Mouse (Mus musculus) R1 (cell line): ENCODE measurements around the gene Celf5.

Experiments
- DNase-seq: peaks from one replicate; pipeline ENCODE4 v3.0.0-alpha.2; 2018; ENCODE audit warnings: low read depth, low spot score

Celf5 gene

DNA sequence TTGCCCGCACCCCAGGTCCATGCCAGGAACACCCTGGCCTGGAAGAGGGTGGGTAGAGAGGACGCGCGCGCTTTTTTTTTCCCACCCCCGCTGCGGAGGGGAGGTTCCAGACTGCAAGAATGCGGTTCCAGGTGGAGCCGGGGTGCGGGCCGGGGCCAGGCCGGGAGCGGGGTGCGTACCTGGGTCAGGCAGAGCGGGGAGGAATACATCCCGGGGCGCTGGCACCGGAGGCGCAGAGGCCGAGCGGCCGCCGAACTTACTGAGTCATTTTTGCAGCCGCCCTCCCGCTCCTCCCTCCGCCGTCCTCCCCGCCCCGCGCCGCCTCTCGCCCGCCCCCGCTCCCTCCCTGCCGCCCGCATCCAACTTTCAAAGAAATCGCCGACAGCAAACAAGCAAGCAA is 55.6 kb downstream of the Celf5 start:
- no peak for DNase-seq

GRCm38 (mm10) chr10:81426081-81426671 is 56.3 kb downstream of the Celf5 start:
- no peak for DNase-seq

- DNase-seq: no peak
Measured at GRCm38 (mm10) chr10:81425236-81425850, 57.2 kb downstream of the Celf5 start.

- DNase-seq: no peak
Measured at GRCm38 (mm10) chr10:81424246-81425051, 58.1 kb downstream of the Celf5 start.

GRCm38 (mm10) chr10:81423476-81424245 is 58.8 kb downstream of the Celf5 start:
- DNase-seq: no peak

- DNase-seq: no peak
Measured at GRCm38 (mm10) chr10:81422661-81423217, 59.8 kb downstream of the Celf5 start.

DNA sequence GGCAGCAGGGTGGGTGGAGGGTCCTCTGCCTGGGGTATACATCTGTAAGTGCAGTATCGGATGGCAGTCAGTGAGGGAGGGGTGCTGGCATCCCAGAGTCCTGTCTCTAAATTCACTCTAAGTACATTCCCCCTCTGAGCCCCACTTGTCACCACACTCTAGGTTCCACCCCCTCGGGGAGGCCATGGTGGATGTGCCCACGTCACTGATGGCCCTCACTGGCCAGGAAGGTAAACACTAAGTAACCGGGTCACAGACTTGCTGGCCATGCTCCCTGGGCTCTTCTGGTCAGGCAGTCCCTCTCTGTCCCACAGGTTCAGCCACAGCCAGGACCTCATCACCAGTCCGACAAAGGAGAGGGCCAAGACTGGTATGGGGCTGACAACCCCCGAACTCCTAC is 60.3 kb downstream of the Celf5 start:
- no peak for DNase-seq

DNA sequence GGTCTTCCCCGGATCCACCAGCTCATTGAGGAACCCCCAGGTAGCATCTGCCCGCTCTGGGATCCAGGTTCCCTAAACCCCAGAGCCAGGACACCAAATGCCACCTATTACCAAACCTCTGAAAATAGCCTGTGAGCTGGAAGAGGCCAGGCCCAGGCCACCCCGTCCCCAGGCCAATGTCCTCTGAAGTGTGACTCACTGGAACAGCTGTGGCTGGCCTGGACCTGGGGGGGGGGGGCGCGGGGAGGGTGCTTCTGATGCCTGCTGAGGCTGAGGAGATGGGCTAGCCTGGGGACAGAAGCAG is 60.8 kb downstream of the Celf5 start:
- DNase-seq: no peak

GRCm38 (mm10) chr10:81421041-81421796 is 61.3 kb downstream of the Celf5 start:
- no peak for DNase-seq

- peak; percentile 64 for DNase-seq
Measured at GRCm38 (mm10) chr10:81420191-81420767, 62.2 kb downstream of the Celf5 start.

- no peak for DNase-seq
Measured at GRCm38 (mm10) chr10:81419111-81419928, 63.2 kb downstream of the Celf5 start.

- DNase-seq: no peak
Measured at GRCm38 (mm10) chr10:81418216-81419070, 64.1 kb downstream of the Celf5 start.

- DNase-seq: no peak
Measured at GRCm38 (mm10) chr10:81417227-81418215, 65.0 kb downstream of the Celf5 start.

DNA sequence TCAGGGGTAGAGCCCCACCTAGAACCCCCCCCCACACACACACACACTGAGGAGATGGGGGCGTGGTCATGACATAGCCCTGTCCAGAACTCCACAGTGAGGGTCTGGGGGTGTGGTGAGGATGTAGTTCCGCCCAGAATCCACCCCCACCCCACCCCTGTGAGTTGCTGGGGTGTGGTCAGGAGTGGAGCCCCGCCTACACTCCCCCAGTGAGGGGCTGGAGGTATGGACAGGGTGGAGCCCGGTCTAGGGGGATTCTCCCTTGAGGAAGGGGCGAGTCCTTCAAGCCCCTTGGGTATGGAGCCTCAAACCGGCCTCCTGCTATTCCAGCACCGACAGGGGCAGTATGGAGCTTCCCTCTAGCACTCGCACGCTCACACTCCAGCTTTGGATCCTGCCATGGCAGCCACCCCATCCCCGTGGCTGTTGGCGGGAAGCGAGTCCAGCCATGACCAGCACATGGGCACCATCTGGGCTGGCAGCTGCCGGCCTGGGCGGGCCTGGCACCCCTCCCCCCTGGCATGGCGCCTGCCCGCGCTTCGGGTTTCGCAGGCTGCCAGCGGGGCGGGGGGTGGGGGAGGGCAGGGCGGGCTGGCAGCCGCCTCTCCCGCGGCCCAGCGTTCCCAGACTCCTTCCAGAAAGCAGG is 65.8 kb downstream of the Celf5 start:
- DNase-seq: peak; percentile 96

- DNase-seq: no peak
Measured at GRCm38 (mm10) chr10:81415549-81416310, 66.8 kb downstream of the Celf5 start.

GRCm38 (mm10) chr10:81415146-81415545 is 67.4 kb downstream of the Celf5 start:
- no peak for DNase-seq

DNA sequence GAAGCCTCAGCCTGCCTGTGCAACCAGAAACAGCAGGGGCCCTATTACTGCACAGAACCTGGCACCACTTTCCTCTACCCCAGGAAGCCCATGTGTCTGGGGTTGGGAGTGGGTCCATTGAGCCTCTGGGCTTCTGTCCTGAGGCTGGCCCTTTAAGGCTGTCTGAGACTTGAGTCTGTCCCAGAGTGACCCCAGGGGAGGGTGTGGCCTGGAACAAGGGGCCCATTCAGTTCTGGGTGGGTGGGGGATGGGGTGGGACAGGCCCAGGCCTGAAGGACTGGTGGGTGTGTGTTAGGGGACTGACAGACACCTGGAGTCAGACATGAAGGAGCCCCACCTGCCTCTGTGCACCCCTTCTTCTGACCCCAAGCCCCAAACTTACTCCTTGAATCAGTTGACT is 67.8 kb downstream of the Celf5 start:
- DNase-seq: no peak
